ENCODE assay signal across 17 mouse cellular contexts in genomic region chr2:6233353-6233752, GRCm38 (mm10). TPM values are rescaled to one million over a fixed set of nuclear protein-coding genes. Genes with fewer than 3 reads are reported as not detected.
"Had no signal": no experiment of that assay in that cellular context is flagged by ENCODE, and none has a peak within 500 bp of the region (broad histone marks: within the 10 kb centered on the region; RNA-seq: fewer than 3 reads in every experiment).

No protein-coding gene starts in this region.

- H3K27me3 ChIP-seq: liver, embryonic 15.5 days; lung, embryonic 15.5 days; stomach, embryonic 15.5 days had no signal

- H3K4me2 ChIP-seq: liver, embryonic 15.5 days; lung, embryonic 15.5 days; midbrain, embryonic 11.5 days; neural tube, embryonic 12.5 days; stomach, embryonic 15.5 days had no signal

- H3K4me1 ChIP-seq: neural tube, embryonic 12.5 days had no signal

- H3K27ac ChIP-seq: liver, embryonic 15.5 days; lung, embryonic 15.5 days; macrophage; neural tube, embryonic 12.5 days; stomach, embryonic 15.5 days; stomach, postnatal 0 days had no signal

- ATAC-seq: liver, postnatal 0 days had no signal

- H3K36me3 ChIP-seq: liver, embryonic 15.5 days; lung, embryonic 15.5 days; neural tube, embryonic 12.5 days; stomach, embryonic 15.5 days had no signal

- H3K4me3 ChIP-seq: liver, embryonic 15.5 days; lung, embryonic 15.5 days; megakaryocyte, embryonic 14.5 days; neural tube, embryonic 12.5 days; stomach, embryonic 15.5 days had no signal

- DNase-seq: liver, postnatal 0 days; lung, adult 2 months; lung, postnatal 10 days; midbrain, embryonic 14.5 days; right cerebral cortex, postnatal 14 days; thymus, adult 2 months; thymus, postnatal 25 days; thymus, postnatal 4 days had no signal

- H3K9me3 ChIP-seq: liver, embryonic 15.5 days; lung, embryonic 15.5 days; neural tube, embryonic 12.5 days; stomach, embryonic 15.5 days had no signal

- H3K9ac ChIP-seq: liver, embryonic 15.5 days; liver, postnatal 0 days; lung, embryonic 15.5 days; neural tube, embryonic 12.5 days; stomach, embryonic 15.5 days had no signal

RNA-seq across cellular contexts. Expression of gene Echdc3, which starts 20.5 kb away (rescaled TPM):
- total RNA-seq: monocyte, adult 5-6 weeks had no signal
